Mouse (Mus musculus) cerebellum, adult 2 months (tissue): ENCODE measurements around the gene Trim61. TPM values are rescaled to one million over a fixed set of nuclear protein-coding genes. Genes with fewer than 3 reads are reported as not detected.

Experiments used
- DNase-seq, 2 experiments: peaks; one replicate each; pipeline ENCODE4 v3.0.0; 2021
- H3K27ac ChIP-seq: fragments of 200-500 bp; 2 replicates; pipeline ENCODE4 v1.5.1; 2012; ENCODE audit warnings: low read length, control low read depth, inconsistent platforms; ENCODE audit not compliant: insufficient read depth
- H3K27me3 ChIP-seq: fragments of 200-500 bp; 2 replicates; pipeline ENCODE4 v1.6.1; 2012; ENCODE audit warnings: inconsistent platforms, mild to moderate bottlenecking, low read length, moderate library complexity; ENCODE audit not compliant: control insufficient read depth, insufficient read depth
- H3K4me1 ChIP-seq: fragments of 200-500 bp; 2 replicates; pipeline ENCODE4 v1.6.1; 2011; ENCODE audit warnings: low read length; ENCODE audit not compliant: control insufficient read depth, insufficient read depth
- H3K4me3 ChIP-seq: fragments of 200-500 bp; replicated peaks from 2 replicates; pipeline ENCODE3; 2011; ENCODE audit warnings: mild to moderate bottlenecking, low read depth, low read length, control low read depth; ENCODE audit not compliant: insufficient read depth
- CTCF ChIP-seq: fragments of 200-500 bp; IDR thresholded peaks from 2 replicates; pipeline ENCODE4 v1.5.1; 2011; ENCODE audit warnings: low read depth, mild to moderate bottlenecking, control low read depth, low read length, moderate library complexity, borderline replicate concordance; ENCODE audit not compliant: insufficient read depth
- POLR2A ChIP-seq: fragments of 200-500 bp; IDR thresholded peaks from 2 replicates; pipeline ENCODE4 v1.6.1; 2011; ENCODE audit warnings: low read length, control low read depth, borderline replicate concordance; ENCODE audit not compliant: insufficient read depth
- WGBS: fragments of 180-500 bp; shearing (Covaris S2); methylation state at CpG from one replicate; pipeline ENCODE4 v1.1.7; 2018; 5-methylcytosine and 5-hydroxymethylcytosine counted together
- polyA plus RNA-seq: library from polyadenylated mRNA; depleted of rRNA; stranded (reverse); fragments of >200 nt; gene quantifications from 2 replicates; pipeline ENCODE4 v1.2.3, GENCODE M21; 2012; rRNA removed

Gene Trim61
- polyA plus RNA-seq, result not detected in 2 replicates

DNA sequence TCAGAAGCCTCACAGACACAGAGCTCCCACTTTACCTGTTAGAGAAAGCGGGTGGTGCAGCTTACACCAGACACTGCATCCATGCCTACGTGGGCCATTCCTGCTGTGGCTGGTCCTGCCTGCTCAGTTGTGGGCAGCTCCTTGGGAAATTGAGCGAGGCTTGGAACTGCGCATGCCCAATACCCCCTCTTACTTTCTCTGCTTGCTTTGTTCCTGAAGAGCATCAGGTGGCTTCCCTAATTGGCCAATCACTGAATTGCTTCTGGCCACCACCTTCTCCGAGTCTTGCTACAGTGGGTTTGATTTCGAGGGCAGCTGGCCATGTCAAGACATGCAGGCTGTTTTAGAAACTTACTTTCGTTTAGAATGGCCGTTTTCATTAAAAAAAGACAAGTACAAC, at the start of gene Trim61, which contains the start of gene Trim60:
TSS of gene Trim61 (minus strand) at position 101 of the 400 bp plus-strand sequence.
TSS of gene Trim60 (minus strand) at position 162 of the 400 bp plus-strand sequence.
- Histone ChIP-seq H3K4me1 (no peaks in the 10 kb centered on the region), H3K27me3 (no peaks in the 10 kb centered on the region), H3K27ac (no peak within 1 kb of the TSS), H3K4me3 (no peak within 1 kb of the TSS)
- no peak for DNase-seq
- no peak for TF ChIP-seq POLR2A
- no peak for TF ChIP-seq CTCF
- WGBS, result 86% methylated on average over 8 of the region's 8 CpGs

DNA sequence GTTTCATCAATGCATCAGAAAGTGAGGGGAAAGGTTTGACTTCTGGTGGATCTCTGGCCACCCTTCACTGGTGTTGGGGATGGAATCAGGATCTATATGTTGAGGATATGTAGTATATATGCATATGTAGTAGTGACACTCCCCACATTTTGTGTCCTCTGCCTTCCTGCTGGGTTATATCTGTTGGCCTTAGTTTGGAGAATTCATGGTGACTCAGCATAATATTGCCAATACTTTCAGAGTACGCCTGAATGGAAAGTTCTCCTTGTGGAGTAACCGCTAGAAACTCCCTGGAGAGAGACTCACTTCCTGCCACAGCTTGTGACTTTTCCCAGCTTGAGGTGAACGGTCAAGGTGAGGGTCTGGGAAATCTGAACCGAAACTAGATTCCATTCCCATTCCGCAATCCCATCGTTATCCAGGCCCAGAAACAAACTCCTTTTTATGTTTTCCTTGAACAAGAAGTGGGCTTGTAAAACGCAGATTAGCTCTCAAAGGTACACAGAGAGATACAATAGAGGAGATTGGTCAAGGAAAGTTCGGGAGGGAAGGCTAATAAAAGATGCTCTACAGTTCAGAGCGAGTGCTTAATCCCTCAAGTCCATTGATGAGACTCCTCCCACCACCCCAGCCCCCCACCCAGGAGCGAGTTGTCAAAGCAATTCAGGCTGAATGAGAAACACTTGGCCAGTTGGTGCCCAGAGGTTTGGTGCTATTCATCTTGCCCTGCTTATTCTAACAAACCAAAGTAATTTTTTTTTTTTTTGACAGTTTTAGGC, 49.6 kb upstream of the Trim61 start:
- no peak for DNase-seq
- H3K27ac ChIP-seq, result no peak overlapping the region
- no peak overlapping the region for H3K4me3 ChIP-seq
- 51% methylated on average over 10 of the region's 10 CpGs for WGBS
- no peaks in the 10 kb centered on the region for H3K27me3 ChIP-seq
- no peaks in the 10 kb centered on the region for H3K4me1 ChIP-seq
- TF ChIP-seq POLR2A, result no peak
- TF ChIP-seq CTCF, result no peak

DNA sequence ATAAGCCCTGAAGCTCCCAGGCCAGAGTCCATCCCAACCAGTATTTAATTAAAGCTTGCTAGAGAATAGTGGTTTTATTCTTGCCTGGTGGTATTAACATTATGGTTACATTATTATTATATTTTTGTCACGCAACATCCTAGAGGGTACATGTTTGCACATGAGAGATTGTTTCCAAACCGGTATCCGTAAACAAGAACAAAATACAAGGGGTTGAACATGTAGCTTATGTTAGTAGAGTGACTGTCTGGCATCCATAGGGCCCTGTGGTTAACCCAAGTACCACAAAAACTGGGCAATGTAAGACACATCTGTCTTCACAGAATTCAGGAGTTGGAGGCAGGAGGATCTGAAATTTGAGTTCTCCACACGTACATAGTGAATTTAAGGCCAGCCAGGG, 48.7 kb upstream of the Trim61 start:
- H3K4me1 ChIP-seq, result no peaks in the 10 kb centered on the region
- 90% methylated on average over 4 of the region's 4 CpGs for WGBS
- H3K27me3 ChIP-seq, result no peaks in the 10 kb centered on the region
- H3K27ac ChIP-seq, result no peak overlapping the region
- no peak overlapping the region for H3K4me3 ChIP-seq
- DNase-seq, result no peak
- TF ChIP-seq POLR2A (no peak), CTCF (no peak)

DNA sequence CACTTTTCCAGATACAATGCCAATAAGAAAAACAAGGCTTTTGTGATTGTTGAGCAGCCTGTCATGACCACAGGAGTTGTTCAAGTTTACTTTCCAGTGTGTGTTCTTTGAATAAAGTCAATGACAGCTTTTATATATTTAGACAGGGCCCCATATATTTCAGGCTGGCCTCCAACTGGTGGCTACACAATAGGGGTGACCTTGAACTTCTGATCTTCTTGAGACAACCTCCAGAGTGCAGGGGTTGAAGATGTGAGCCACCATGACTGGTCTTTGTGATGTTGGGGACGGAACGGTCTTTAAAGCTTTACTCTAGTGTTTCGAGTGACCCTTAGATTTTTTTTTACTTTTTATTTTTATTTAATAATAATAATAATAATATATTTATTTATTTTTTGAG, 47.3 kb upstream of the Trim61 start:
- DNase-seq, result no peak
- Histone ChIP-seq H3K4me3 (no peak overlapping the region), H3K27ac (no peak overlapping the region), H3K27me3 (no peaks in the 10 kb centered on the region), H3K4me1 (no peaks in the 10 kb centered on the region)
- WGBS, result 94% methylated on average over 3 of the region's 3 CpGs
- TF ChIP-seq CTCF (no peak), POLR2A (no peak)

DNA sequence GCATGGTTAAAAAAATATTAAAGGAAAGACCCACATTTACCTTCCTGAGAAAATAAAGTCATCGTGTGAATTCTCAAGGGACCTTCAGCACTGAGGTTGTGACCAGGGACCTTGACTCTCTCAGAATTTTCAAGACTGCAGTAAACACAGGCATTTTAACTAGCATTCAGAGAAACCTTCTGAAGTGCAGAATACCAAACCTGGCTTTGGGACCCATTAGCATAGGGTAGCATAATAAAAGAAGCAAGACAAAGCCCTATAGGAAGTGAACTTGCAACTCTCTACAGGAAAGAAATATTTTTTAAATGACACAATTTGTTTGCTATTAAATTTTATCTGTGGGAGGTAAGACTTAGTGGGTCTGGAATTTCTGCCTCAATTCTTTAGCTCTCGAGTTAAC, 45.7 kb upstream of the Trim61 start:
- H3K4me3 ChIP-seq, result no peak overlapping the region
- no peak overlapping the region for H3K27ac ChIP-seq
- WGBS, result 53% methylated on average over 2 of the region's 2 CpGs
- TF ChIP-seq POLR2A (no peak), CTCF (no peak)
- no peak for DNase-seq
- no peaks in the 10 kb centered on the region for H3K27me3 ChIP-seq
- no peaks in the 10 kb centered on the region for H3K4me1 ChIP-seq

DNA sequence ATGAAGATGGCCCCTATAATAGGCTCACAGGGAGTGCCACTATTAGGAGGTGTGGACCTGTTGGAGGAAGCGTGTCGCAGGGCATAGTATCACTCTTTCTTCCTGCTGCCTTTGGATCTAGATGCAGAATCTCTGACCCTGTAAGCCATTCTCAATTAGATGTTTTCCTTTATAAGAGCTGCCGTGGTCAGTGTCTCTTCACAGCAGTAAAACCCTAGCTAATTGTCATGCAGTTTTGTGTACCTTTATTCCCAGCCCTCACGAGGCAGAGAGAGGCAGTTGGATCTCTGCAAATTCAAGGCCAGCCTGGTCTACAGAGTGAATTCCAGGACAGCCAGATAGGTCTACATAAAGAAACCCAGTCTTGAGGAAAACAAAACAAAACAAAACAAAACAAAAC, 43.9 kb upstream of the Trim61 start:
- no peak for DNase-seq
- Histone ChIP-seq H3K4me3 (no peak overlapping the region), H3K4me1 (no peaks in the 10 kb centered on the region), H3K27me3 (no peaks in the 10 kb centered on the region), H3K27ac (no peak overlapping the region)
- no peak for TF ChIP-seq CTCF
- no peak for TF ChIP-seq POLR2A
- 64% methylated on average over 4 of the region's 4 CpGs for WGBS

DNA sequence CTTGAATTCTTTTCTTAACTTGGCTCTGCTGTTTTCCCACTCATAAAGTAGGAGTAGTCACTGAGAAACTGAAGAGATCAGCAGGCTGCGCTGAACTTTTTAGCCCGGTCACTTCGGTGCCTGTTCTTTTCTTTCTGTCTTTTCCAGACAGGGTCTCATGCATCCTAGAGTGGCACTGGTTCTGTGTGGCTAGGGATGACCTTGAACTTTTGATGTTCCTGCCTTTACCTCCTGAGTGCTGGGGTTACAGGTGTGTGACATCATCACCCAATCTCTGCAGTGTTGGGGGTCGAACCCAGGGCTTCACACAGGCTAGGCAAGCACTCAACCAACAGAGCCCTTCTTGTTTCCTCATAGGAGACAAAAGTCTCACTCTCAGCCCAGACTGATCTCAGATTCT, 38.4 kb upstream of the Trim61 start:
- H3K4me3 ChIP-seq, result no peak overlapping the region
- H3K27me3 ChIP-seq, result no peaks in the 10 kb centered on the region
- 89% methylated on average over 4 of the region's 4 CpGs for WGBS
- H3K4me1 ChIP-seq, result no peaks in the 10 kb centered on the region
- DNase-seq, result no peak
- TF ChIP-seq CTCF (no peak), POLR2A (no peak)
- H3K27ac ChIP-seq, result no peak overlapping the region

DNA sequence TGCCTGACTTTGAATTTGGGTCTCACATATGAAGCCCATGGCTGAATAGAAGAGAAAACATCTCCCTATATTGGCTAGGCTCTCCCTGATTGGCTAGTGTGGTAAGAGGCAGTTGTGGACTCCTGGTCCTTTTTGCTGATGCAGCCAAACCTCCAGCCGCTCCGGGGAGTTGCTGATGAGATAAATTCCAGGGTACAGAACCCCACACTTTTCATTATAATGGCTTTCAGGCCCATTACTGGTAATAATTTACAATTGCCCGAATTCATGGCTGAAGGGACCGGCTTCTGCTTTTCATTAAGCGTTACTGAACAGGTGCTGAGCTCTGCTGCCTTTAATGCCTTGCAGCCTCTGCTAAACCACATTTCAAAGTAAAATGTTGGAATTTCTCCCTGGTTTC, 35.6 kb upstream of the Trim61 start:
- no peak for DNase-seq
- WGBS, result 84% methylated on average over 5 of the region's 5 CpGs

More for the DNA sequence above, 35.6 kb upstream of the Trim61 start:
- no peak overlapping the region for H3K4me3 ChIP-seq
- H3K4me1 ChIP-seq, result no peaks in the 10 kb centered on the region
- H3K27me3 ChIP-seq, result no peaks in the 10 kb centered on the region
- TF ChIP-seq CTCF (no peak), POLR2A (no peak)
- H3K27ac ChIP-seq, result no peak overlapping the region
